Mouse (Mus musculus) cortical plate, adult 2 months (tissue): ENCODE results near the gene Thada. TPM values are rescaled to one million over a fixed set of nuclear protein-coding genes. Genes with fewer than 3 reads are reported as not detected.

ENCODE experiments used
- H3K27ac ChIP-seq: fragments of 200-500 bp; 2 replicates; pipeline ENCODE4 v1.5.1; 2012; ENCODE audit warnings: low read length, control low read depth, inconsistent platforms; ENCODE audit not compliant: insufficient read depth
- H3K4me1 ChIP-seq: fragments of 200-500 bp; 2 replicates; pipeline ENCODE4 v1.6.1; 2011; ENCODE audit warnings: low read length; ENCODE audit not compliant: control insufficient read depth, insufficient read depth
- H3K4me3 ChIP-seq: fragments of 200-500 bp; 2 replicates; pipeline ENCODE4 v1.5.1; 2011; ENCODE audit warnings: mild to moderate bottlenecking, low read length, control low read depth; ENCODE audit not compliant: insufficient read depth
- CTCF ChIP-seq: fragments of 200-500 bp; IDR thresholded peaks from 2 replicates; pipeline ENCODE4 v1.5.1; 2011; ENCODE audit warnings: mild to moderate bottlenecking, control low read depth, low read length; ENCODE audit not compliant: insufficient read depth; ENCODE audit errors: extremely low read depth
- POLR2A ChIP-seq: fragments of 200-500 bp; IDR thresholded peaks from 2 replicates; pipeline ENCODE4 v1.6.1; 2011; ENCODE audit warnings: mild to moderate bottlenecking, low read length, control low read depth; ENCODE audit not compliant: insufficient read depth; ENCODE audit errors: extremely low read depth
- polyA plus RNA-seq: library from polyadenylated mRNA; depleted of rRNA; stranded (reverse); fragments of >200 nt; gene quantifications from 2 replicates; pipeline ENCODE4 v1.2.3, GENCODE M21; 2012

Thada gene
- polyA plus RNA-seq, 1 experiment: 5.2 TPM

- Histone ChIP-seq H3K27ac (0 out of 2 replicates have a peak overlapping the region, but pooled peaks have one; percentile 8), H3K4me3 (no peak overlapping the region), H3K4me1 (peaks cover 8% of the 10 kb centered on the region; the same call in 1 of the 2 replicates)
- TF ChIP-seq POLR2A: no peak
- no peak for TF ChIP-seq CTCF
Measured at GRCm38 (mm10) chr17:84258638-84259261, 207.3 kb downstream of the Thada start.

- H3K27ac ChIP-seq: 0 out of 2 replicates have a peak overlapping the region, but pooled peaks have one; percentile 2
- H3K4me3 ChIP-seq: no peak overlapping the region
- TF ChIP-seq POLR2A (no peak), CTCF (no peak)
- H3K4me1 ChIP-seq: peaks cover 6% of the 10 kb centered on the region; the same call in 1 of the 2 replicates
Measured at GRCm38 (mm10) chr17:84257927-84258532, 208.0 kb downstream of the Thada start.

- no peak for TF ChIP-seq POLR2A
- TF ChIP-seq CTCF: no peak
- Histone ChIP-seq H3K4me1 (peaks cover 6% of the 10 kb centered on the region; the same call in 1 of the 2 replicates), H3K4me3 (no peak overlapping the region), H3K27ac (no peak overlapping the region)
Measured at GRCm38 (mm10) chr17:84256278-84256819, 209.7 kb downstream of the Thada start.

GRCm38 (mm10) chr17:84255841-84256240 lies 210.2 kb downstream of the Thada start:
- no peak overlapping the region for H3K4me3 ChIP-seq
- H3K27ac ChIP-seq: no peak overlapping the region
- no peak for TF ChIP-seq POLR2A
- TF ChIP-seq CTCF: no peak
- peaks cover 6% of the 10 kb centered on the region; the same call in 1 of the 2 replicates for H3K4me1 ChIP-seq

GRCm38 (mm10) chr17:84251426-84251825 lies 214.6 kb downstream of the Thada start:
- Histone ChIP-seq H3K4me3 (no peak overlapping the region), H3K27ac (no peak overlapping the region), H3K4me1 (no peaks in the 10 kb centered on the region)
- no peak for TF ChIP-seq CTCF

GRCm38 (mm10) chr17:84244182-84244920 lies 221.7 kb downstream of the Thada start:
- Histone ChIP-seq H3K27ac (no peak overlapping the region), H3K4me3 (no peak overlapping the region), H3K4me1 (no peaks in the 10 kb centered on the region)
- TF ChIP-seq CTCF (no peak), POLR2A (no peak)

GRCm38 (mm10) chr17:84243759-84244158 lies 222.2 kb downstream of the Thada start:
- Histone ChIP-seq H3K27ac (no peak overlapping the region), H3K4me3 (no peak overlapping the region), H3K4me1 (no peaks in the 10 kb centered on the region)
- no peak for TF ChIP-seq CTCF
- TF ChIP-seq POLR2A: no peak

GRCm38 (mm10) chr17:84241308-84241957 lies 224.6 kb downstream of the Thada start:
- no peaks in the 10 kb centered on the region for H3K4me1 ChIP-seq
- H3K4me3 ChIP-seq: no peak overlapping the region
- H3K27ac ChIP-seq: no peak overlapping the region
- TF ChIP-seq CTCF (no peak), POLR2A (no peak)

GRCm38 (mm10) chr17:84239679-84240292 lies 226.2 kb downstream of the Thada start:
- Histone ChIP-seq H3K4me1 (no peaks in the 10 kb centered on the region), H3K27ac (no peak overlapping the region), H3K4me3 (no peak overlapping the region)
- no peak for TF ChIP-seq CTCF
- no peak for TF ChIP-seq POLR2A
